Mouse (Mus musculus): Measurements from ENCODE around the gene Slc25a21.

GRCm38 (mm10) chr12:56807483-56807882 is 389.8 kb downstream of the Slc25a21 start:
- TF ChIP-seq CTCF (IDR thresholded peaks at IDR 0.05; ENCODE audit: low read depth, low read length) = no peak
- TF ChIP-seq POLR2A (IDR thresholded peaks at IDR 0.05; ENCODE audit: borderline replicate concordance, low read depth, low read length) = no peak
